Mouse (Mus musculus) v-Abl transformed pro-B cells (cell line): ENCODE measurements around the gene Capn5.

Experiments
- in situ Hi-C, 2 experiments: fragments of 400-800 bp; cut with MboI; formaldehyde crosslinking; loops; one replicate each; pipeline ENCODE4 v1.15.1; 2025; ENCODE audit not compliant: unreplicated experiment in 2 of 2

The Capn5 gene

GRCm38 (mm10) chr7:98177566-98177928, 527 bp downstream of the Capn5 start:
- in situ Hi-C loops, result no loop called here

GRCm38 (mm10) chr7:98177071-98177485, 996 bp downstream of the Capn5 start:
- in situ Hi-C loops, result no loop called here

GRCm38 (mm10) chr7:98176322-98177070, 1.6 kb downstream of the Capn5 start:
- in situ Hi-C loops, result no loop called here

- in situ Hi-C loops, result loop anchor here in 1 of 2 experiments (25.0 kb wide), 1 partner anchor 437 kb away; no protein-coding TSS in a partner anchor
Observed at GRCm38 (mm10) chr7:98174883-98175755, 3.0 kb downstream of the Capn5 start.

GRCm38 (mm10) chr7:98173408-98173807, 4.7 kb downstream of the Capn5 start:
- in situ Hi-C loops, result loop anchor here in 1 of 2 experiments (25.0 kb wide), 1 partner anchor 439 kb away; no protein-coding TSS in a partner anchor

GRCm38 (mm10) chr7:98172661-98173060, 5.4 kb downstream of the Capn5 start:
- in situ Hi-C loops, result loop anchor here in 1 of 2 experiments (25.0 kb wide), 1 partner anchor 440 kb away; no protein-coding TSS in a partner anchor

- in situ Hi-C loops, result loop anchor here in 1 of 2 experiments (25.0 kb wide), 1 partner anchor 441 kb away; no protein-coding TSS in a partner anchor
Observed at GRCm38 (mm10) chr7:98171141-98172073, 6.7 kb downstream of the Capn5 start.

GRCm38 (mm10) chr7:98164999-98165528, 13.0 kb downstream of the Capn5 start:
- in situ Hi-C loops, result loop anchor here (10.0 to 25.0 kb wide), 2 partner anchors 180 to 447 kb away; no protein-coding TSS in a partner anchor

GRCm38 (mm10) chr7:98164382-98164998, 13.6 kb downstream of the Capn5 start:
- in situ Hi-C loops, result loop anchor here (10.0 to 25.0 kb wide), 2 partner anchors 180 to 448 kb away; no protein-coding TSS in a partner anchor

GRCm38 (mm10) chr7:98163700-98164099, 14.4 kb downstream of the Capn5 start:
- in situ Hi-C loops, result loop anchor here (10.0 to 25.0 kb wide), 2 partner anchors 181 to 449 kb away; no protein-coding TSS in a partner anchor

- in situ Hi-C loops, result loop anchor here (10.0 to 25.0 kb wide), 2 partner anchors 183 to 450 kb away; no protein-coding TSS in a partner anchor
Observed at GRCm38 (mm10) chr7:98162239-98162638, 15.8 kb downstream of the Capn5 start.

- in situ Hi-C loops, result loop anchor here (10.0 to 25.0 kb wide), 2 partner anchors 185 to 452 kb away; no protein-coding TSS in a partner anchor
Observed at GRCm38 (mm10) chr7:98160041-98160740, 17.9 kb downstream of the Capn5 start.

- in situ Hi-C loops, result loop anchor here in 1 of 2 experiments (10.0 to 25.0 kb wide), 3 partner anchors 126 to 454 kb away; no protein-coding TSS in a partner anchor
Observed at GRCm38 (mm10) chr7:98158481-98158880, 19.6 kb downstream of the Capn5 start.

GRCm38 (mm10) chr7:98157636-98158332, 20.3 kb downstream of the Capn5 start:
- in situ Hi-C loops, result loop anchor here in 1 of 2 experiments (10.0 to 25.0 kb wide), 3 partner anchors 127 to 455 kb away; no protein-coding TSS in a partner anchor

- in situ Hi-C loops, result loop anchor here in 1 of 2 experiments (10.0 to 25.0 kb wide), 3 partner anchors 129 to 456 kb away; no protein-coding TSS in a partner anchor
Observed at GRCm38 (mm10) chr7:98156280-98156665, 21.8 kb downstream of the Capn5 start.

GRCm38 (mm10) chr7:98155546-98156279, 22.4 kb downstream of the Capn5 start:
- in situ Hi-C loops, result loop anchor here in 1 of 2 experiments (10.0 to 25.0 kb wide), 3 partner anchors 129 to 457 kb away; no protein-coding TSS in a partner anchor

- in situ Hi-C loops, result loop anchor here (5.0 to 25.0 kb wide), 4 partner anchors 38 to 458 kb away; no protein-coding TSS in a partner anchor
Observed at GRCm38 (mm10) chr7:98153892-98154291, 24.2 kb downstream of the Capn5 start.
